Mouse (Mus musculus): Measurements from ENCODE around the gene Syt10. TPM values are rescaled to one million over a fixed set of nuclear protein-coding genes. Genes with fewer than 3 reads are reported as not detected.
A peak's percentile ranks its signal among the peaks of the same experiment; 100 is the strongest.
"Not testable (repeated sequence)": the region's sequence is repeated elsewhere in the genome, so short reads cannot be mapped to it uniquely, and the experiment has no call there.

Gene Syt10
- 10 to 100 TPM; 15.0 to 16.0 TPM for total RNA-seq (2021)
- long read RNA-seq, experiment 1, transcript Syt10-201 (7 exons, 1,845 nt): major isoform, 7 of 10 reads
- long read RNA-seq, experiment 1, partial matches to known transcripts: 3 of 10 reads
- long read RNA-seq, experiment 1, other reads (novel, unspliced or antisense): 0 of 10 reads
- long read RNA-seq, experiment 2, partial matches to known transcripts: 2 of 4 reads
- long read RNA-seq, experiment 2, other reads (novel, unspliced or antisense): 0 of 4 reads

GRCm38 (mm10) chr15:89841364-89842017 is at the start of gene Syt10:
Gene Syt10, minus strand, starts transcription at chr15:89841860.
- H3K27ac ChIP-seq: no peak within 1 kb of the TSS
- intact Hi-C loops (cut with DNase I): loop anchor here (5.0 kb wide), 2 partner anchors 219 to 371 kb away; no protein-coding TSS in a partner anchor
- H3K4me3 ChIP-seq: peak within 1 kb of the TSS; percentile 56
- TF ChIP-seq CTCF (IDR thresholded peaks at IDR 0.05): no peak
- DNase-seq (ENCODE audit: extremely low spot score in 1 of 2, low spot score in 2 of 2): peak; percentile 57 to 63

GRCm38 (mm10) chr15:89883799-89884198 is 42.1 kb upstream of the Syt10 start:
- DNase-seq (ENCODE audit: extremely low spot score in 1 of 2, low spot score in 2 of 2): no peak
- intact Hi-C loops (cut with DNase I): no loop called here
- no peak for TF ChIP-seq CTCF (IDR thresholded peaks at IDR 0.05)

GRCm38 (mm10) chr15:89878981-89879380 is 37.3 kb upstream of the Syt10 start:
- no peak for TF ChIP-seq CTCF (IDR thresholded peaks at IDR 0.05)
- intact Hi-C loops (cut with DNase I): no loop called here
- Histone ChIP-seq H3K27ac (no peak overlapping the region), H3K4me3 (no peak overlapping the region)
- DNase-seq (ENCODE audit: extremely low spot score in 1 of 2, low spot score in 2 of 2): no peak

More at GRCm38 (mm10) chr15:89883799-89884198, 42.1 kb upstream of the Syt10 start:
- no peak overlapping the region for H3K27ac ChIP-seq
- no peak overlapping the region for H3K4me3 ChIP-seq

- no peak overlapping the region for H3K27ac ChIP-seq
- intact Hi-C loops (cut with DNase I): no loop called here
- no peak for TF ChIP-seq CTCF (IDR thresholded peaks at IDR 0.05)
- DNase-seq (ENCODE audit: extremely low spot score in 1 of 2, low spot score in 2 of 2): no peak
- no peak overlapping the region for H3K4me3 ChIP-seq
Observed at GRCm38 (mm10) chr15:89816098-89816497, 25.6 kb downstream of the Syt10 start.

GRCm38 (mm10) chr15:89804478-89804877 is 37.2 kb downstream of the Syt10 start:
- intact Hi-C loops (cut with DNase I): no loop called here
- no peak for DNase-seq (ENCODE audit: extremely low spot score in 1 of 2, low spot score in 2 of 2)
- TF ChIP-seq CTCF (IDR thresholded peaks at IDR 0.05): no peak
- Histone ChIP-seq H3K27ac (no peak overlapping the region), H3K4me3 (no peak overlapping the region)

- intact Hi-C loops (cut with DNase I): no loop called here
- peak overlapping the region; percentile 13; the same call in 1 of the 2 replicates for H3K4me3 ChIP-seq
- no peak overlapping the region for H3K27ac ChIP-seq
- no peak for DNase-seq (ENCODE audit: extremely low spot score in 1 of 2, low spot score in 2 of 2)
- no peak for TF ChIP-seq CTCF (IDR thresholded peaks at IDR 0.05)
Observed at GRCm38 (mm10) chr15:89779928-89780327, 61.7 kb downstream of the Syt10 start.

GRCm38 (mm10) chr15:89766016-89766415 is 75.6 kb downstream of the Syt10 start:
- DNase-seq (ENCODE audit: extremely low spot score in 1 of 2, low spot score in 2 of 2); H3K4me3 ChIP-seq; H3K27ac ChIP-seq; intact Hi-C loops (cut with DNase I): not testable (repeated sequence)

GRCm38 (mm10) chr15:89733611-89734010 is 108.0 kb downstream of the Syt10 start:
- Histone ChIP-seq H3K27ac (no peak overlapping the region), H3K4me3 (no peak overlapping the region)
- TF ChIP-seq CTCF (IDR thresholded peaks at IDR 0.05): no peak
- no peak for DNase-seq (ENCODE audit: extremely low spot score in 1 of 2, low spot score in 2 of 2)
- intact Hi-C loops (cut with DNase I): loop anchor here (10.0 kb wide), 1 partner anchor 481 kb away; no protein-coding TSS in a partner anchor

Small RNA genes within 50 kb of the gene (microRNA-seq; reads per million reads assigned to microRNA genes)
- 0 reads per million in 2 experiments for gene Gm24643

Other genes with a start within 250 kb of the Syt10 start
- gene Rabl2, start 249.9 kb downstream of the Syt10 start, total RNA-seq (2021): 10 to 100 TPM; 35.7 to 44.6 TPM